Mouse (Mus musculus) effector memory CD4-positive, alpha-beta T cell, adult 7 months (primary cell): ENCODE data around the gene Fn1. TPM values are rescaled to one million over a fixed set of nuclear protein-coding genes. Genes with fewer than 3 reads are reported as not detected.

Experiments
- polyA plus RNA-seq: library from polyadenylated mRNA; unstranded; fragments of 100-300 nt; shearing (Covaris generic); gene quantifications from one replicate; pipeline ENCODE4 v1.2.1, GENCODE M21; 2017

Fn1 gene
- polyA plus RNA-seq: 0.56 TPM

GRCm38 (mm10) chr1:71652551-71653399, at the start of gene Fn1:
Gene Fn1, minus strand, starts transcription at chr1:71653200.

GRCm38 (mm10) chr1:71556688-71557612, 96.0 kb downstream of the Fn1 start, which contains the start of gene Atic:
Gene Atic, plus strand, starts transcription at chr1:71557150.

Other genes with a start within 250 kb of the Fn1 start
- 0.60 TPM for gene Abca12, start 238.3 kb downstream of the Fn1 start, polyA plus RNA-seq
- 14.7 TPM for gene Atic, start 96.0 kb downstream of the Fn1 start, polyA plus RNA-seq